Mouse (Mus musculus) G1E (cell line): ENCODE measurements around the gene Adgb. TPM values are rescaled to one million over a fixed set of nuclear protein-coding genes. Genes with fewer than 3 reads are reported as not detected.

Experiments
- ATAC-seq: 2 replicates; pipeline ENCODE4 v1.8.0; 2016; ENCODE audit warnings: mild to moderate bottlenecking; ENCODE audit not compliant: insufficient number of reproducible peaks, poor library complexity, low FRiP score, severe bottlenecking; ENCODE audit errors: extremely low read depth
- DNase-seq: peaks from one replicate; pipeline ENCODE4 v3.0.0; 2012; ENCODE audit warnings: low spot score
- H3K27me3 ChIP-seq: 2 replicates; pipeline ENCODE4 v1.6.1; 2012; ENCODE audit warnings: mild to moderate bottlenecking, low read length, inconsistent platforms; ENCODE audit not compliant: insufficient read depth
- H3K36me3 ChIP-seq: replicated peaks from 2 replicates; pipeline ENCODE3; 2012; ENCODE audit warnings: mild to moderate bottlenecking, inconsistent platforms
- H3K4me1 ChIP-seq: 2 replicates; pipeline ENCODE4 v1.6.1; 2012; ENCODE audit warnings: low read depth, low read length, inconsistent platforms, mixed read lengths; ENCODE audit not compliant: insufficient read depth
- H3K4me3 ChIP-seq: 2 replicates; pipeline ENCODE4 v1.5.1; 2012; ENCODE audit warnings: low read depth, mild to moderate bottlenecking, inconsistent platforms, low read length, moderate library complexity, mixed read lengths
- H3K9me3 ChIP-seq: replicated peaks from 2 replicates; pipeline ENCODE4 v1.6.1; 2012; ENCODE audit warnings: inconsistent platforms
- CTCF ChIP-seq: IDR thresholded peaks from 2 replicates; pipeline ENCODE4 v1.5.1; 2012; ENCODE audit warnings: low read depth, low read length, inconsistent platforms, mixed read lengths
- GATA1 ChIP-seq: IDR thresholded peaks from 2 replicates; pipeline ENCODE4 v1.6.1; 2012; ENCODE audit warnings: borderline replicate concordance, low read length, inconsistent platforms, mixed read lengths
- GATA2 ChIP-seq: IDR thresholded peaks from 2 replicates; pipeline ENCODE4 v1.6.1; 2012; ENCODE audit warnings: low read depth, low read length, inconsistent platforms, borderline replicate concordance
- POLR2AphosphoS5 ChIP-seq: IDR thresholded peaks from 2 replicates; pipeline ENCODE4 v1.6.1; 2012; ENCODE audit warnings: low read depth, low read length, inconsistent platforms; ENCODE audit not compliant: insufficient replicate concordance
- TAL1 ChIP-seq: conservative IDR thresholded peaks from 2 replicates; pipeline ENCODE4 v1.6.1; 2012; ENCODE audit warnings: low read depth, low read length, inconsistent platforms, mixed read lengths
- polyA plus RNA-seq: library from polyadenylated mRNA; stranded (reverse); fragments of >175 nt; gene quantifications from 2 replicates; pipeline ENCODE4 v1.2.3, GENCODE M21; 2012
- total RNA-seq, 2 experiments: library from RNA; stranded (forward) in 1 of 2; stranded (reverse) in 1 of 2; fragments of 200-1000 nt in 1 of 2; fragments of >200 nt in 1 of 2; fragmentation: Nextera tagmentation in 1 of 2; gene quantifications; 2 replicates each; pipeline ENCODE4 v1.2.3; 2014 to 2017

Adgb gene
- total and polyA plus RNA-seq, 3 experiments = 0.11 TPM; not detected in 2

DNA sequence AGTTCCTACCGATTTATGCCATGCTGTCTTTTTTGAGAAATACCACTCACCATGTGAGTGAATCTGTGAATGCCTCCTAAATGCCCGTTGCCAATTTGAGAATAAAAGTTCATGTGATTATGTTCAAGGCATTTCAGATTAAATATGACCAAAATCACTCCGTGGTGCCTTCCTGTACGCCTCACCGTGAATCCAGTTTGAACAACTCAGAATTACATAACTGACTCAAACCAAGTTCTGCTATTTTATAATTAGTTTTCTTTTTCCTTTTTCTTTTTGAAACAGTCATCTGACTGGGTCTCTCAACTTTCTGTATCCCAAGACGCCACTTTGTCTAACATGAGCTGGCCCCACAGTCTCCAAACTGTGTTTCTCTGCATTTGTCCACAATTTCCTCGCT lies 43.1 kb downstream of the Adgb start:
- Histone ChIP-seq H3K36me3 (no peaks in the 10 kb centered on the region), H3K4me1 (no peaks in the 10 kb centered on the region), H3K9me3 (no peaks in the 10 kb centered on the region), H3K27me3 (no peaks in the 10 kb centered on the region), H3K4me3 (no peak overlapping the region)
- ATAC-seq (no peak), DNase-seq (no peak)
- TF ChIP-seq CTCF (no peak), TAL1 (no peak), GATA1 (no peak), POLR2AphosphoS5 (no peak), GATA2 (no peak)

DNA sequence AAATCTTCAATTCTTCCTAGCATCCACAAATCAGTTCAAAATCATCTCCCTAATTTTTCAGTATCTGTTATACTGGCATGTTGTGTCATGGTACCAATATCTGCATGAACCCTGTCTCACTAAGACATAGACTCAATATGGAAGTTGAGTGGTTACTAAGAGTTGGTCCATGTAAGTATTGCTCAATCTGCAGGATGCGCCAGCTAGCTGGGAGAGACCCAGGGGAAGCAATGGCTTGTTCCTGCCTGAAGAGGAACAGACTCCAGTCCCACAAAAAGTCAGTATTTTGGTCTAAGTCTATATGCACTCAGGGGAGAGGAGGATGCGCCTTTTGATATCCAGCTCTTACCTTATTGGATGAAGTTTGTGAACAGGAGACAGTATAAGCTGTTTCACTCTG lies 47.7 kb downstream of the Adgb start:
- DNase-seq (no peak), ATAC-seq (no peak)
- Histone ChIP-seq H3K36me3 (no peaks in the 10 kb centered on the region), H3K9me3 (no peaks in the 10 kb centered on the region), H3K27me3 (no peaks in the 10 kb centered on the region), H3K4me1 (no peaks in the 10 kb centered on the region), H3K4me3 (no peak overlapping the region)
- TF ChIP-seq GATA1 = no peak
- TF ChIP-seq TAL1 = no peak

- TF ChIP-seq TAL1 (no peak), GATA1 (no peak), CTCF (no peak), GATA2 (no peak), POLR2AphosphoS5 (no peak)
- ATAC-seq = no peak
Measured at GRCm38 (mm10) chr10:10411046-10411445, 61.1 kb downstream of the Adgb start.

DNA sequence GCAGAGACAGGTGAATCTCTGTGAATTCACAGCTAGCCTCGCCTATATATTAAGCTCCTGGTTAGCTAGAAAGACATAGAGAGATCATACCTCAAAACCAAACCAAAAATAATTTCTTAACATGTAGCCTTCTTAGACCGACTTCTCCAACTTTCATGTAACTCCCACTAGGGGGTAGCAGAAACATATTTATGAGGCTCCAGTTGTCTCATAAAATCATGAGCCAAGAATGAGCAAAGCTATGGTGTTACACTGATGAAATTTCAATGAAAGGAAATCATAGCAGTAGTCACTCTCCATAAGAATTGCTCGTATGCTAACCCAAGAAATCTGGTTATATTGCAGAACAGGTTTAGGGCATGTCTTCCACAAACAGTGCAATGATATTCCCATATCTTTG lies 64.0 kb downstream of the Adgb start:
- TF ChIP-seq TAL1 (no peak), CTCF (no peak), POLR2AphosphoS5 (no peak), GATA2 (no peak), GATA1 (no peak)
- DNase-seq (no peak), ATAC-seq (no peak)
- Histone ChIP-seq H3K36me3 (no peaks in the 10 kb centered on the region), H3K27me3 (no peaks in the 10 kb centered on the region), H3K4me3 (no peak overlapping the region), H3K9me3 (no peaks in the 10 kb centered on the region), H3K4me1 (no peaks in the 10 kb centered on the region)

More at GRCm38 (mm10) chr10:10411046-10411445, 61.1 kb downstream of the Adgb start:
- Histone ChIP-seq H3K4me3 (no peak overlapping the region), H3K9me3 (no peaks in the 10 kb centered on the region), H3K36me3 (no peaks in the 10 kb centered on the region), H3K27me3 (no peaks in the 10 kb centered on the region), H3K4me1 (no peaks in the 10 kb centered on the region)
- DNase-seq = no peak

- Histone ChIP-seq H3K4me1 (no peaks in the 10 kb centered on the region), H3K36me3 (no peaks in the 10 kb centered on the region), H3K27me3 (no peaks in the 10 kb centered on the region), H3K4me3 (no peak overlapping the region), H3K9me3 (no peaks in the 10 kb centered on the region)
- ATAC-seq (no peak), DNase-seq (no peak)
- TF ChIP-seq TAL1 (no peak), CTCF (no peak), GATA2 (no peak), POLR2AphosphoS5 (no peak), GATA1 (no peak)
Measured at GRCm38 (mm10) chr10:10395784-10396481, 76.2 kb downstream of the Adgb start.

DNA sequence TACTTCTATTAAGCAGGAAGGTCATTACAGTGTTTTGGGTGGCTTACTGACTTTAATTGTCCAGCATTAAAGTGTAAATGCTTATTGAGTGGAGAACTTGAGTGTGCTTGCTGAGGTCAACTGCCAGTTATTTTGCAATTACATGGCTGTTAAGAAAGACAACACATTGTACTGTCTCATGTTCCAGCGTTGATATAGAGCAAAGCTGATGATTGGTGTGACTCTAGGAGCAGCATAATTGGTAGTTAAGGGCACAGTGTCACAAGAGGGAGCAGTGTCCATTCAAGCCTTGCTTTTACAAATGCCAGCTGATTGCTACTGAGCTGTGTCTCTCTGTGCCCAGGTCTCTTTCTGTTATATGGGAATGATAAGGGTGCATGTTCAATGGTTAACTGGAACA lies 97.5 kb downstream of the Adgb start:
- no peaks in the 10 kb centered on the region for H3K36me3 ChIP-seq
- no peak overlapping the region for H3K4me3 ChIP-seq
- DNase-seq (no peak), ATAC-seq (no peak)
- no peaks in the 10 kb centered on the region for H3K27me3 ChIP-seq
- no peaks in the 10 kb centered on the region for H3K9me3 ChIP-seq
- no peaks in the 10 kb centered on the region for H3K4me1 ChIP-seq
- TF ChIP-seq POLR2AphosphoS5 (no peak), GATA2 (no peak), CTCF (no peak), TAL1 (no peak), GATA1 (no peak)

DNA sequence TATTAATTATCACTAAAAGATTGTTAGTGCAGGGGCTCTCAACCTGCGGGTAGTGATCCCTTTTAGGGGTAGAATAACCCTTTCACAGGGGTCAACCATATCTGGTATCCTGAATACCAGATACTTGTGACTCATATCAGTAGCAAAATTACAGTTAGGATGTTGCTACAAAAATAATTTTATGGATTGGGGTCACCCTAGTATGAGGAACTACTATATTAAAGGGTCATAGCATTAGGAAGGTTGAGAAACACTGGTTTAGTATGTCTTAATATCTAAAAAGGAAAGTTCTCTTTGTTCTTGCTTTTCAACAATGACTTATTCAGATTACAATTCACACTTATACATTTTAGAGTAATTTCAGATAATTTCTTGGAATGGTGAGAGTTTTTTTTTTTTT lies 108.1 kb downstream of the Adgb start:
- Histone ChIP-seq H3K4me3 (no peak overlapping the region), H3K4me1 (no peaks in the 10 kb centered on the region), H3K36me3 (no peaks in the 10 kb centered on the region), H3K9me3 (no peaks in the 10 kb centered on the region), H3K27me3 (no peaks in the 10 kb centered on the region)
- DNase-seq (no peak), ATAC-seq (no peak)
- TF ChIP-seq GATA2 (no peak), POLR2AphosphoS5 (no peak), TAL1 (no peak), CTCF (no peak), GATA1 (no peak)
